Mouse (Mus musculus) stomach, embryonic 14.5 days (tissue): ENCODE measurements around the gene Wnk2. TPM values are rescaled to one million over a fixed set of nuclear protein-coding genes. Genes with fewer than 3 reads are reported as not detected.
A peak's percentile ranks its signal among the peaks of the same experiment; 100 is the strongest.

Experiments used
- ATAC-seq: fragments of 200-750 bp; cut with Nextera tagmentation; 2 replicates; pipeline ENCODE4 v1.8.0; 2017; ENCODE audit warnings: low read depth, moderate TSS enrichment; ENCODE audit not compliant: insufficient number of reproducible peaks, insufficient read depth, low FRiP score
- H3K27ac ChIP-seq: fragments of 300-500 bp; sonication (generic); 2 replicates; pipeline ENCODE4 v1.5.1; 2014; ENCODE audit warnings: mild to moderate bottlenecking, low read length, moderate library complexity, mixed read lengths
- H3K27me3 ChIP-seq: fragments of 300-500 bp; sonication (generic); 2 replicates; pipeline ENCODE4 v1.6.1; 2014; ENCODE audit warnings: low read length, control low read depth, mixed read lengths; ENCODE audit not compliant: control insufficient read depth, insufficient read depth
- H3K36me3 ChIP-seq: fragments of 300-500 bp; sonication (generic); 2 replicates; pipeline ENCODE4 v1.6.1; 2014; ENCODE audit warnings: mild to moderate bottlenecking, control low read depth, low read length, moderate library complexity, mixed read lengths; ENCODE audit not compliant: control insufficient read depth, insufficient read depth
- H3K4me1 ChIP-seq: fragments of 300-500 bp; sonication (generic); 2 replicates; pipeline ENCODE4 v1.6.1; 2014; ENCODE audit warnings: low read length, control low read depth, mixed read lengths; ENCODE audit not compliant: control insufficient read depth, insufficient read depth
- H3K4me2 ChIP-seq: fragments of 300-500 bp; sonication (generic); replicated peaks from 2 replicates; pipeline ENCODE4 v1.6.1; 2014; ENCODE audit warnings: low read depth, low read length, control low read depth
- H3K4me3 ChIP-seq: fragments of 300-500 bp; sonication (generic); 2 replicates; pipeline ENCODE4 v1.5.1; 2014; ENCODE audit warnings: low read depth, low read length, control low read depth
- H3K9ac ChIP-seq: fragments of 300-500 bp; sonication (generic); replicated peaks from 2 replicates; pipeline ENCODE4 v1.6.1; 2014; ENCODE audit warnings: low read depth, mild to moderate bottlenecking, control low read depth, low read length, moderate library complexity, mixed read lengths
- H3K9me3 ChIP-seq: fragments of 300-500 bp; sonication (generic); 2 replicates; pipeline ENCODE4 v1.6.1; 2016; ENCODE audit warnings: low read depth, low read length, control low read depth; ENCODE audit not compliant: control insufficient read depth
- WGBS: fragments of 180-500 bp; shearing (Covaris S2); extraction: QIAGEN DNeasy Blood & Tissue Kit; methylation state at CpG from one replicate; pipeline ENCODE4 v1.1.7; 2014; 5-methylcytosine and 5-hydroxymethylcytosine counted together
- polyA plus RNA-seq: library from polyadenylated mRNA; unstranded; fragments of >200 nt; fragmentation: Nextera tagmentation; extraction: Ambion mirVana; gene quantifications from 2 replicates; pipeline ENCODE4 v1.2.1, GENCODE M21; 2014

Wnk2 gene
- polyA plus RNA-seq, 1 experiment from 2014 or later = 4.4 TPM

DNA sequence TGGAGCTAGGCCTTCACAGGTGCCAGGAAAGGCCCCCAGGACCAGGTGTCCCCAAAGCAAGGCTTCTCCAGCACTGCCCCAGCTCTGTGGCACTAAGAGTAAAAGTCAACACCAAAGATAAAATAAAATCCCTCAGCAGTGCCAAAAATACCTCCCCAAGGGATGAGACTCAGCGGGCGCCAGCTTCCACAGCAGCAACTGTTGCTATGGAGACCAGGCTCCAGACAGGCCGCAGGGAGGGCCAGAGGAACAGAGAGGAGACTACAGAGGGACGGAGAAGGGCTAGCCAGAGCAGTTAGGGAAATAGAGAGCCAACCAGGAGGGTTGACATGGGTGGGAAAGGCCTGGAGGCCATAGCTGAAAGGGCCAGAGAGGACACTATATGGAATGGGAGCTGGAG is 18.0 kb downstream of the Wnk2 start:
- Histone ChIP-seq H3K9ac (no peak overlapping the region), H3K9me3 (no peaks in the 10 kb centered on the region), H3K4me1 (peaks cover 30% of the 10 kb centered on the region), H3K36me3 (no peaks in the 10 kb centered on the region), H3K4me2 (no peak overlapping the region), H3K27ac (no peak overlapping the region), H3K4me3 (no peak overlapping the region), H3K27me3 (no peaks in the 10 kb centered on the region)
- no peak for ATAC-seq
- 30% methylated on average over 4 of the region's 4 CpGs for WGBS

DNA sequence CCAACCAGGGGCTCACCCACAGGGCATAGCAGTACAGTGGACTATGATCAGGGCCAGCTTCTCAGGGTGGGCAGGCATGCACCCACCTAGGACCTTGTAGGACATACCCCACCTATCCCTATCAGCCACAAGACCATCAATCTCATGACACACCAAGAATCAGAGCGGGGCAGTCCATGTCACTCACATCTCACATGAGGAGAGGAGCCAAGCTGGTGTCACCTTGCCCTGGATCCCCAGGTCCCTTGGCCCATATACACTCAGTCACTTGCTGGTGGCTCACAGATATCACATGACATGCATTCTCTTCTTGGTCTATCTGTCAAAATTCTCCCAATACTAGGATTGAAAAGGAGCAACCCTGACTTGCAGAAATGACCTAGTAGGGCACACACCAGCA is 18.7 kb downstream of the Wnk2 start:
- Histone ChIP-seq H3K36me3 (no peaks in the 10 kb centered on the region), H3K27ac (no peak overlapping the region), H3K4me3 (no peak overlapping the region), H3K27me3 (no peaks in the 10 kb centered on the region), H3K4me1 (peaks cover 30% of the 10 kb centered on the region), H3K4me2 (no peak overlapping the region), H3K9ac (no peak overlapping the region), H3K9me3 (no peaks in the 10 kb centered on the region)
- ATAC-seq = no peak
- 96% methylated on average over 1 of the region's 1 CpGs for WGBS

DNA sequence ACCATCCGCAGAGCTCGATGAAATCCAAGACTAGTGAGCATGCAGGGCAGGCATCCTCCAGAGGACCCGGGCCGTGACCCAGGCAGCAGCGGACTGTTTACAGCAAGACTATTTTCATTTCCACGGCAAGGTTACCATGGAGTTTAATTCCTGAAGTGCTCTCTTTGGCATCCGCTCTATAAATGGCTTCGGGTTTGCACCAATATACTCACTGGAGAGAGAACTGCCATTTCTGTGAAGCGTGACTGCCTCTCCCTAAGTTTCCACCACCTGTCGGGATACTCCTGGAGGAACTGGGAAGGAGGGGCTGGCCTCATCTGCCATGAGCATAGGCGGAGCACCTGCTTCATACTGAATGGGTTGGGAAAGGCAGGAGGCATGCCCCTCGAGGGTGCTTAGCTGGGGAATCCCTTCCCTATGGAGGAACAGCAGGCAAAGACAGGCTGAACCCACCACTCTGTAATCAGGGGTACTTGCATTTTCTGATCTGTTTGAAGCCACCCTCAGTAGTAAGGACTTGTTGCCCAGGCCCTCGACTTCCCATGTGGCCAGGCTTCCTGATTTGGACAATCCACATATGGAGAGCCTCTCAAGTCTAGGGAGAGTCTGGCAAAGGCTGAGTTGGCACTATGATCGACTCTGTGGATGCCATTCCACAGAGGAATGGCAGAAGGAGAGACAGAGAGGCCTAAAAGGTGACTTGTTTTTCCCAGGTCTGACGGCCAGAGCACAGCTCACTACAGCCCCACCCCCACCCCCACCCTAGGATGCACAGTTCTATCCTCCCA is 19.8 kb downstream of the Wnk2 start:
- ATAC-seq = no peak
- no peak overlapping the region; the same call in 1 of the 2 replicates for H3K27ac ChIP-seq
- no peak overlapping the region for H3K9ac ChIP-seq
- no peaks in the 10 kb centered on the region for H3K36me3 ChIP-seq
- H3K27me3 ChIP-seq = no peaks in the 10 kb centered on the region
- 35% methylated on average over 15 of the region's 15 CpGs for WGBS
- H3K4me2 ChIP-seq = no peak overlapping the region
- no peak overlapping the region for H3K4me3 ChIP-seq
- peaks cover 23% of the 10 kb centered on the region for H3K4me1 ChIP-seq
- no peaks in the 10 kb centered on the region for H3K9me3 ChIP-seq

DNA sequence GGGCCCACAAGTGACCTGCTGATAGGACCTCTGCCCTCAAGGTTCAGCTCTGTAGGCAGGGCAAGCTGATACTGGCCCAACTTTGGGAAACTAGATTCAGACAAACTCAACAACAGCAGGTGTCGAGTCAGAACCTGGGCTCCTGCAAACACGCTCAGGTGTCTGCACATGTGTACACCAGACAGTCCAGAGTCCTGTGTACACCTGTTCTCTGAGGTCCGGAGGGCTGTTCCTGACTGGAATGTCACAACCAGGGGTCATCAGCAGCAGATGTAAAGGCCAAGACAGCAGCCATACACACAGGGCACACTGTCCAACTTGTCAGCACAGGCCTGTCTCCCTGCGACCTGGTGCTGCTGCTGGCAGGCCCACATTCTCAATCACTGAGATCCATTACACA is 25.7 kb downstream of the Wnk2 start:
- H3K27ac ChIP-seq = no peak overlapping the region
- H3K9ac ChIP-seq = no peak overlapping the region
- no peak overlapping the region for H3K4me3 ChIP-seq
- H3K9me3 ChIP-seq = no peaks in the 10 kb centered on the region
- H3K27me3 ChIP-seq = no peaks in the 10 kb centered on the region
- H3K4me2 ChIP-seq = no peak overlapping the region
- H3K36me3 ChIP-seq = no peaks in the 10 kb centered on the region
- no peaks in the 10 kb centered on the region; the same call in 1 of the 2 replicates for H3K4me1 ChIP-seq
- WGBS = 73% methylated on average over 4 of the region's 4 CpGs
- ATAC-seq = no peak

DNA sequence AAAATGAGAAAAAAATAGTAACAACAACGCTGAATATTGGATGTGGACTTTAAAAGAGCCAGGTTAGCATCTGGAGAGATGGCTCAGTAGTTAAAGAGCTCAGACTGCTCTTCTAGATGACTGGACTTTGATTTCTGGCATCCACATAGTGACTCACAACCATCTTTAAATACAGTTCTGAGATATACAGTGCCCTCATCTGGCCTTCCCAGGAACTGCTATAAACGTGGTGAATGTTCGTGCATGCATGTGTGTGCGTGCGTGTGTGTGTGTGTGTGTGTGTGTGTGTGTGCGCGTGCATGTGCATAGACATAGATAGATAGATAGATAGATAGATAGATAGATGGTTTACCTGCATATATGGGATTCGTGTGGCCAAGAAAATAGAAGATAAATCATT is 30.3 kb downstream of the Wnk2 start:
- no peak overlapping the region for H3K27ac ChIP-seq
- H3K4me3 ChIP-seq = no peak overlapping the region
- ATAC-seq = no peak
- no peak overlapping the region for H3K9ac ChIP-seq
- H3K4me1 ChIP-seq = no peaks in the 10 kb centered on the region
- H3K27me3 ChIP-seq = no peaks in the 10 kb centered on the region
- H3K4me2 ChIP-seq = no peak overlapping the region
- 89% methylated on average over 8 of the region's 8 CpGs for WGBS
- H3K9me3 ChIP-seq = no peaks in the 10 kb centered on the region
- H3K36me3 ChIP-seq = no peaks in the 10 kb centered on the region

DNA sequence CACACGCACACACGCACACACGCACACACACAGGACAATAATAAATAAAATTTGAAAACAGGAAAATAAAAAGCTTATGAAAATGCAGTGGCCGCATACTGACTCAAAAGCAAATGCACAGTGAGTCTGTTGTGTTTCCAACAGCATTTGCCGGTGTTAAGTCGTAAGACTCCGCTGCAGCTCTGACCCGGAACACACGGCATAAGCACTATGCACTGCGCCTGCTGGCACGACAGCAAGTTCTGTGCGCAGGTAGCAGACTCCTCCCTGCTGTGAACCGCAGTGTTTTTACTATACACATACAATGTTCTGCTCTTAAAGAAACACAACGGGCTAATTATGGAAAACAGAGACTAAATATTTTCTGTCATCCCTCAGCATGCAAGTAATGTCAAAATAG is 32.9 kb downstream of the Wnk2 start:
- H3K4me1 ChIP-seq = no peaks in the 10 kb centered on the region
- no peak overlapping the region for H3K27ac ChIP-seq
- H3K27me3 ChIP-seq = no peaks in the 10 kb centered on the region
- ATAC-seq = no peak
- H3K9me3 ChIP-seq = no peaks in the 10 kb centered on the region
- H3K36me3 ChIP-seq = no peaks in the 10 kb centered on the region
- no peak overlapping the region for H3K9ac ChIP-seq
- no peak overlapping the region for H3K4me3 ChIP-seq
- 84% methylated on average over 14 of the region's 14 CpGs for WGBS
- H3K4me2 ChIP-seq = no peak overlapping the region

DNA sequence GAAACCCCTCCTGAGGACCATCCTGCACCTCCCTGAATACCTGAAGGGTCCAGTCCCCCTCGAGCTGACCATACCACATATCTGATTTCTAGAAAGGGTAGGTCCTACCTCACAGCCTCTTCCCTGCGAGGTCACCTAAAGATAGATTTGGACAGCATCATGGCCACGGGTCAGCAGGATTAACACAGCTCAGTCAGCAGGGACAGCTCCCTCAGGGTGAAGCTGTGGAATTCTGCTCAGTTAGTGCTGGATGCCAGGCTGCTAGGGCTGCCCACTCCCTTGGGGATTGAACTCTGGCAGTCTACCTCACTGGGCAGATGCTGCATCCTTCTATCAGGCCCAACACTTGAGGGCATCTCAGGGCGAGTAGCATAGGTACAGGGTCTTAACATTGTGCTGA is 33.7 kb downstream of the Wnk2 start:
- Histone ChIP-seq H3K27me3 (no peaks in the 10 kb centered on the region), H3K27ac (no peak overlapping the region), H3K36me3 (no peaks in the 10 kb centered on the region), H3K4me3 (no peak overlapping the region), H3K4me1 (no peaks in the 10 kb centered on the region), H3K4me2 (no peak overlapping the region), H3K9me3 (no peaks in the 10 kb centered on the region), H3K9ac (no peak overlapping the region)
- 69% methylated on average over 4 of the region's 4 CpGs for WGBS
- no peak for ATAC-seq

DNA sequence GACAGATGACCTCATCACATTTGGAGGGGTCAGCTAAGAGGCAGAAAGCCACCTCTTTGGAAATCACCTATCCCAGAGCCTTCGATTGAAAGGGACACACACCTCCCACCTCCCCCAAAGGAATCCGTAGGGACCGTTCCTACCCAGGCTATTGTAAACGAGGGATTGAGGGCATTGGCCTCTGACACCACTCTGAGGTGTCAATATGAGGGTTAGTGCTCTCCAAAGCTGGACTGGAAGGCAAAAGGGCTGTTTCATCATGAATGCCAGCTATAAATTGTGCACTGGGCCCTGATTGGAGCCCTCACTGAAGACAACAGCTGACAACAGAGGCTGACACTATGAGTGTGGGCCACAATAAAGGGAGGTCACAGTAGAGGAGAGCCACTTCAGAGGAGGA is 34.5 kb downstream of the Wnk2 start:
- H3K4me2 ChIP-seq = no peak overlapping the region
- no peak overlapping the region for H3K4me3 ChIP-seq
- H3K36me3 ChIP-seq = no peaks in the 10 kb centered on the region
- H3K9me3 ChIP-seq = no peaks in the 10 kb centered on the region
- no peak overlapping the region for H3K9ac ChIP-seq
- H3K4me1 ChIP-seq = no peaks in the 10 kb centered on the region
- WGBS = 44% methylated on average over 4 of the region's 4 CpGs
- ATAC-seq = no peak
- H3K27me3 ChIP-seq = no peaks in the 10 kb centered on the region
- H3K27ac ChIP-seq = no peak overlapping the region

DNA sequence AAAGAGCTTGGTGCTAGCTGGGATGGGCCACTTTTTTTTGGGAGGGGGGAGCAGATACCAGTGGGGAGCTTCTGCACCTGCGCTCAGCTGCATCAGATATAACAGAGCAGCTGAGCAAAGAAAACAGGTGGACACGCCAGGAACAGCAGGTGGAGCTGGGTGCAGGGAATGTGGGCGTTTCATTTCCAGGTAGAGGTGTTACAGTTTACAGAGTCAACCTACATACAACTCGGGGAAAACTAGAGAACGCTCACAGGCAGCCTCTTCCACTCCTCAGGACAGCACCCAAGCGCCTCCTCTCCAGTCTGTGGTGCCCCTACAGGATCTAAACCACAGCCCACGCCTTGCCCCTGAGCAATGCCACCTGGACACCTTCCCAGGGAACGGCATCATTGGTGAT is 35.2 kb downstream of the Wnk2 start:
- WGBS = 67% methylated on average over 8 of the region's 8 CpGs
- H3K4me1 ChIP-seq = no peaks in the 10 kb centered on the region
- H3K9me3 ChIP-seq = no peaks in the 10 kb centered on the region
- no peaks in the 10 kb centered on the region for H3K36me3 ChIP-seq
- no peak overlapping the region for H3K4me2 ChIP-seq
- no peak overlapping the region for H3K4me3 ChIP-seq
- no peak overlapping the region; the same call in 1 of the 2 replicates for H3K27ac ChIP-seq
- 0 out of 2 replicates have a peak, but pooled peaks have one; percentile 61 for ATAC-seq
- H3K27me3 ChIP-seq = no peaks in the 10 kb centered on the region
- H3K9ac ChIP-seq = no peak overlapping the region
